Mouse (Mus musculus) myocyte (in vitro differentiated cells): Measurements from ENCODE around the gene Meis2. TPM values are rescaled to one million over a fixed set of nuclear protein-coding genes. Genes with fewer than 3 reads are reported as not detected.

Source experiments
- H3K27me3 ChIP-seq: one replicate; pipeline ENCODE4 v1.6.1; 2011; ENCODE audit not compliant: control insufficient read depth, insufficient read depth, insufficient read length
- H3K36me3 ChIP-seq: one replicate; pipeline ENCODE4 v1.6.1; 2011; ENCODE audit not compliant: control insufficient read depth, insufficient read depth
- H3K4me2 ChIP-seq: one replicate; pipeline ENCODE4 v1.6.1; 2011; ENCODE audit warnings: low read depth, control low read depth
- H3K4me3 ChIP-seq: one replicate; pipeline ENCODE4 v1.5.1; 2011; ENCODE audit warnings: mild to moderate bottlenecking, control low read depth, moderate library complexity
- H3K79me2 ChIP-seq: one replicate; pipeline ENCODE4 v1.6.1; 2011; ENCODE audit not compliant: control insufficient read depth, insufficient read depth
- H3ac ChIP-seq: one replicate; pipeline ENCODE4 v1.6.1; 2011; ENCODE audit not compliant: control insufficient read depth, insufficient read length
- CEBPB ChIP-seq: IDR thresholded peaks from 2 replicates; pipeline ENCODE4 v1.6.1; 2011; ENCODE audit warnings: mild to moderate bottlenecking, moderate library complexity; ENCODE audit not compliant: poor library complexity, insufficient read depth, severe bottlenecking
- E2F4 ChIP-seq: IDR thresholded peaks from one replicate; pipeline ENCODE4 v1.6.1; 2011; ENCODE audit warnings: mild to moderate bottlenecking, control low read depth, moderate library complexity; ENCODE audit not compliant: insufficient read depth
- MAX ChIP-seq: IDR thresholded peaks from one replicate; pipeline ENCODE4 v1.6.1; 2011; ENCODE audit warnings: low read depth, mild to moderate bottlenecking, control low read depth
- MYOD1 ChIP-seq, 3 experiments: IDR thresholded peaks; one replicate each; pipeline ENCODE4 v1.6.1; 2011; ENCODE audit warnings: control low read depth in 2 of 3, low read depth in 2 of 3, mild to moderate bottlenecking in 2 of 3, moderate library complexity in 1 of 3; ENCODE audit not compliant: insufficient read length in 2 of 3, control insufficient read depth in 1 of 3
- MYOG ChIP-seq, 3 experiments: IDR thresholded peaks; one replicate each; pipeline ENCODE4 v1.6.1; 2011; ENCODE audit warnings: control low read depth in 2 of 3, low read depth in 2 of 3, mild to moderate bottlenecking in 2 of 3; ENCODE audit not compliant: insufficient read length in 2 of 3, control insufficient read depth in 1 of 3, insufficient read depth in 1 of 3
- POLR2A ChIP-seq: IDR thresholded peaks from one replicate; pipeline ENCODE4 v1.6.1; 2011; ENCODE audit warnings: low read depth, mild to moderate bottlenecking, control low read depth, moderate library complexity; ENCODE audit not compliant: insufficient read length
- POLR2AphosphoS2 ChIP-seq: IDR thresholded peaks from one replicate; pipeline ENCODE4 v1.6.1; 2011; ENCODE audit warnings: low read depth, control low read depth; ENCODE audit not compliant: insufficient read length
- REST ChIP-seq: IDR thresholded peaks from one replicate; pipeline ENCODE4 v1.6.1; 2011; ENCODE audit warnings: mild to moderate bottlenecking, control low read depth, moderate library complexity; ENCODE audit not compliant: insufficient read depth, insufficient read length
- SRF ChIP-seq: IDR thresholded peaks from one replicate; pipeline ENCODE4 v1.6.1; 2011; ENCODE audit warnings: low read depth; ENCODE audit not compliant: control insufficient read depth, insufficient read length
- TCF12 ChIP-seq: IDR thresholded peaks from one replicate; pipeline ENCODE4 v1.6.1; 2011; ENCODE audit warnings: mild to moderate bottlenecking, control low read depth; ENCODE audit not compliant: poor library complexity, insufficient read depth, severe bottlenecking
- TCF3 ChIP-seq: IDR thresholded peaks from one replicate; pipeline ENCODE4 v1.6.1; 2011; ENCODE audit warnings: low read depth, control low read depth; ENCODE audit not compliant: insufficient read length
- USF1 ChIP-seq: IDR thresholded peaks from one replicate; pipeline ENCODE4 v1.6.1; 2011; ENCODE audit warnings: low read depth, mild to moderate bottlenecking, control low read depth, moderate library complexity
- polyA plus RNA-seq: library from polyadenylated mRNA; unstranded; fragments of >200 nt; fragmentation: generic; extraction: Trizol; gene quantifications from one replicate; pipeline ENCODE4 v1.2.1, GENCODE M21; 2012; ENCODE audit warnings: missing spikeins

Meis2 gene
- polyA plus RNA-seq, 1 experiment, result 9.3 TPM

DNA sequence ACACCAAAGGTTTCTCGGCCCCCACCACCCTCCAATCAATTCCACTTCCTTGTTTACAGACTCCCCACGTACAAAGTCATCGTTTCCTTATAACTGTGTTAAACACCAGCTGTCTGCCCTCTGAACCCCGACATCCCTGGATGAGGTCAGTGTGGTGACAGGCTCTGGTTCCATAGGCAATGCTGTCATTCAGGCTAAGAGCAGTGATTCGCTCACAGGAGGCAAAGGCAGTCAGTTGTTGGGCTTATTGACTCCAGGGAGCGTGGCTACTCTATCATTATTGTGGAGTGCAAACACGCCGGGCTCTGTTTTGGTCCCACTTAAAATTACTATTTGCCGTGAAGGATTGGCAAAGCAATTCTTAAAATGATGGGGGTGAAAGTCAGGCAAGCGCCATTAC lies 182.1 kb downstream of the Meis2 start:
- no peak overlapping the region for H3ac ChIP-seq
- H3K4me2 ChIP-seq, result no peak overlapping the region
- no peaks in the 10 kb centered on the region for H3K79me2 ChIP-seq
- H3K4me3 ChIP-seq, result no peak overlapping the region
- TF ChIP-seq MYOD1 (IDR thresholded peaks at IDR 0.05; ENCODE audit: control insufficient read depth in 1 of 3, insufficient read length in 2 of 3, low read depth in 2 of 3), result no peak
- TF ChIP-seq USF1, result no peak
- TF ChIP-seq POLR2AphosphoS2, result no peak
- TF ChIP-seq SRF, result no peak
- no peak for TF ChIP-seq MAX
- no peak for TF ChIP-seq POLR2A
- TF ChIP-seq MYOG (IDR thresholded peaks at IDR 0.05; ENCODE audit: control insufficient read depth in 1 of 3, insufficient read depth in 1 of 3, insufficient read length in 2 of 3, low read depth in 2 of 3), result no peak
- no peak for TF ChIP-seq REST
- no peak for TF ChIP-seq CEBPB
- TF ChIP-seq TCF12, result no peak
- no peak for TF ChIP-seq E2F4
- no peak for TF ChIP-seq TCF3
- H3K27me3 ChIP-seq, result no peaks in the 10 kb centered on the region
- H3K36me3 ChIP-seq, result no peaks in the 10 kb centered on the region

DNA sequence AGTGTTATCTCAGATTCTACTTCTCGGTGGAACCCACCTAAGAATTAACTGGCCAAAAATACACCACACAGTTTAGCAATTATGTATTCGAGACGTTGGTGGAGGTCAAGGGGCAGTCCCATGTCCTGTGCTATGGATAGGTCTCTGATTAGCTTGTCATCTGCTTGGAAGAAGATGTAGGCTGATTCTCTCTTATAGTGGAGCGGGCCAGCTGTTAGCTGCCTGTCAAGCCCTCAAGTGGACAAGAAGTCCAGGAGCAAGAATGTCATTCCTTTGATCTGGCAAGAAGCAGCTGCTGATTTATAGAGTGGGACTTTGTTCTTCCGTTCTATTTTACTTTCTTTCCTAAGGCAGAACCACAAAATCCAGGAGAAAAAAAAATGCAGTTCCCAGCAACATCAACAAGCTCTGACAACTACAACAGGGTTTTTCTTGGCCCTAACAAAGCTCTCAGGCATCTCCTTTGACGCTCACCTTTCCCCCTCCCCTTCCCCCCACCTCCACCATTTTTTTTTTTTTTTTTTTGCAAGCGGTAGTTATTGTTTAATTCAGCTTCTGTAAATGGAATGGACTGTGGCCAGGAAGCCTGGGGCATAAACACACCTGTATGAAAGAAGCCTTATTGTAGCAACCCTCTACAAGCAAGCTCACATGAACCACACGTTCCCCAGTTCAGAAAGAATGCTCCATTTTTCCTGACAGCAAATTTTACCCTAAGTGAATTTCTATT lies 189.7 kb downstream of the Meis2 start:
- Histone ChIP-seq H3K79me2 (no peaks in the 10 kb centered on the region), H3K4me3 (no peak overlapping the region), H3ac (no peak overlapping the region), H3K36me3 (no peaks in the 10 kb centered on the region), H3K4me2 (no peak overlapping the region), H3K27me3 (no peaks in the 10 kb centered on the region)
- TF ChIP-seq TCF12, result peak; percentile 28
- TF ChIP-seq MYOD1 (IDR thresholded peaks at IDR 0.05; ENCODE audit: control insufficient read depth in 1 of 3, insufficient read length in 2 of 3, low read depth in 2 of 3), result peak; percentile 69 to 92 (median 88)
- TF ChIP-seq CEBPB, result no peak

GRCm38 (mm10) chr2:115872851-115873250 lies 192.8 kb downstream of the Meis2 start:
- no peaks in the 10 kb centered on the region for H3K27me3 ChIP-seq
- TF ChIP-seq CEBPB (no peak), SRF (no peak), TCF12 (no peak), POLR2A (no peak), POLR2AphosphoS2 (no peak), USF1 (no peak), MAX (no peak), MYOG (IDR thresholded peaks at IDR 0.05; ENCODE audit: control insufficient read depth in 1 of 3, insufficient read depth in 1 of 3, insufficient read length in 2 of 3, low read depth in 2 of 3) (no peak), MYOD1 (IDR thresholded peaks at IDR 0.05; ENCODE audit: control insufficient read depth in 1 of 3, insufficient read length in 2 of 3, low read depth in 2 of 3) (no peak), REST (no peak), TCF3 (no peak), E2F4 (no peak)

DNA sequence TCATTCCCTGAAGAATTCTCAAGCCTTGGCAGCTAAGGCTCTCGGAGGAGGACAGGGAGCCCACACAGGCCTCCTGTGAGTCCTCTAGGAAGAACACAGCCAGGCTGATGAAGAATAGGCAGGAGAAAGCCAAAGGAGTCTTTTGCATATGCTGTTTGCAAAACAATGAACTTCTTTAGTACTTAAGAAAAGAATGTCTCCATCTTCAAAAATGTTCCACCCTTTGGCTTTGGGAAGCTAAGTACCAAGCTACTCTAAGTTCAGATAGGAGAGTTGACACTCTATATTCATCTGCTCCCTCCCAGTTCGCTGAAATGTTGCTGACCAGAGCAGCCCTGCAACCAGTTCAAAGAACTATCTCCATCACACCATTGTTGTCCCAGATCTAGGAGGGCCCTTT lies 195.7 kb downstream of the Meis2 start:
- H3K27me3 ChIP-seq, result no peaks in the 10 kb centered on the region
- no peak for TF ChIP-seq POLR2A
- TF ChIP-seq MAX, result no peak
- TF ChIP-seq REST, result no peak
- no peak for TF ChIP-seq POLR2AphosphoS2
- H3ac ChIP-seq, result no peak overlapping the region
- H3K4me2 ChIP-seq, result no peak overlapping the region
- no peak overlapping the region for H3K4me3 ChIP-seq
- no peaks in the 10 kb centered on the region for H3K79me2 ChIP-seq
- peaks cover 21% of the 10 kb centered on the region for H3K36me3 ChIP-seq

More at GRCm38 (mm10) chr2:115872851-115873250, 192.8 kb downstream of the Meis2 start:
- H3K4me2 ChIP-seq, result no peak overlapping the region
- H3K4me3 ChIP-seq, result no peak overlapping the region
- H3K79me2 ChIP-seq, result no peaks in the 10 kb centered on the region
- peaks cover 10% of the 10 kb centered on the region for H3K36me3 ChIP-seq
- no peak overlapping the region for H3ac ChIP-seq

- no peaks in the 10 kb centered on the region for H3K27me3 ChIP-seq
- TF ChIP-seq POLR2A, result no peak
- TF ChIP-seq MAX, result no peak
- TF ChIP-seq USF1, result no peak
- TF ChIP-seq TCF3, result no peak
- TF ChIP-seq REST, result no peak
- no peak for TF ChIP-seq CEBPB
- no peak for TF ChIP-seq MYOG (IDR thresholded peaks at IDR 0.05; ENCODE audit: control insufficient read depth in 1 of 3, insufficient read depth in 1 of 3, insufficient read length in 2 of 3, low read depth in 2 of 3)
- no peak for TF ChIP-seq MYOD1 (IDR thresholded peaks at IDR 0.05; ENCODE audit: control insufficient read depth in 1 of 3, insufficient read length in 2 of 3, low read depth in 2 of 3)
- TF ChIP-seq POLR2AphosphoS2, result no peak
- TF ChIP-seq TCF12, result no peak
- no peak for TF ChIP-seq E2F4
- no peak for TF ChIP-seq SRF
- H3K4me3 ChIP-seq, result no peak overlapping the region
- no peak overlapping the region for H3ac ChIP-seq
- no peaks in the 10 kb centered on the region for H3K79me2 ChIP-seq
- H3K4me2 ChIP-seq, result no peak overlapping the region
- H3K36me3 ChIP-seq, result peaks cover 12% of the 10 kb centered on the region
Measured at GRCm38 (mm10) chr2:115860600-115861347, 204.9 kb downstream of the Meis2 start.
